Mouse (Mus musculus) neural tube, embryonic 11.5 days (tissue): ENCODE measurements around the gene Scin. TPM values are rescaled to one million over a fixed set of nuclear protein-coding genes. Genes with fewer than 3 reads are reported as not detected.
A peak's percentile ranks its signal among the peaks of the same experiment; 100 is the strongest.

Experiments used
- ATAC-seq: fragments of 200-750 bp; cut with Nextera tagmentation; 2 replicates; pipeline ENCODE4 v1.8.0; 2017; ENCODE audit warnings: moderate number of reproducible peaks, mild to moderate bottlenecking, moderate TSS enrichment, moderate library complexity; ENCODE audit not compliant: insufficient read depth, low FRiP score, low TSS enrichment
- DNase-seq: peaks from one replicate; pipeline ENCODE4 v3.0.0-alpha.2; 2015; ENCODE audit warnings: low spot score
- H3K27ac ChIP-seq: fragments of 300-500 bp; sonication (generic); 2 replicates; pipeline ENCODE4 v1.5.1; 2014; ENCODE audit warnings: low read depth, mild to moderate bottlenecking, low read length
- H3K27me3 ChIP-seq: fragments of 300-500 bp; sonication (generic); 2 replicates; pipeline ENCODE4 v1.6.1; 2014; ENCODE audit warnings: mild to moderate bottlenecking, low read length, mixed read lengths; ENCODE audit not compliant: control insufficient read depth, insufficient read depth
- H3K36me3 ChIP-seq: fragments of 300-500 bp; sonication (generic); 2 replicates; pipeline ENCODE4 v1.6.1; 2014; ENCODE audit warnings: mild to moderate bottlenecking, low read length, moderate library complexity, mixed read lengths; ENCODE audit not compliant: control insufficient read depth, insufficient read depth
- H3K4me1 ChIP-seq: fragments of 300-500 bp; sonication (generic); 2 replicates; pipeline ENCODE4 v1.6.1; 2014; ENCODE audit warnings: low read length, mixed read lengths; ENCODE audit not compliant: control insufficient read depth, insufficient read depth
- H3K4me2 ChIP-seq: fragments of 300-500 bp; sonication (generic); 2 replicates; pipeline ENCODE4 v1.6.1; 2014; ENCODE audit warnings: low read depth, mild to moderate bottlenecking, moderate library complexity
- H3K4me3 ChIP-seq: fragments of 300-500 bp; sonication (generic); 2 replicates; pipeline ENCODE4 v1.5.1; 2014; ENCODE audit warnings: low read depth, low read length
- H3K9ac ChIP-seq: fragments of 300-500 bp; sonication (generic); 2 replicates; pipeline ENCODE4 v1.6.1; 2014; ENCODE audit warnings: mild to moderate bottlenecking, low read length
- H3K9me3 ChIP-seq: fragments of 300-500 bp; sonication (generic); 2 replicates; pipeline ENCODE4 v1.6.1; 2016; ENCODE audit warnings: low read length; ENCODE audit not compliant: control insufficient read depth
- WGBS: fragments of 180-500 bp; shearing (Covaris S2); extraction: QIAGEN DNeasy Blood & Tissue Kit; methylation state at CpG from one replicate; pipeline ENCODE4 v1.1.7; 2014; 5-methylcytosine and 5-hydroxymethylcytosine counted together
- polyA plus RNA-seq: library from polyadenylated mRNA; unstranded; fragments of >200 nt; fragmentation: Nextera tagmentation; extraction: Ambion mirVana; gene quantifications from 2 replicates; pipeline ENCODE4 v1.2.1, GENCODE M21; 2014

Scin gene
- polyA plus RNA-seq, 1 experiment from 2014 or later, result 0.07 TPM

DNA sequence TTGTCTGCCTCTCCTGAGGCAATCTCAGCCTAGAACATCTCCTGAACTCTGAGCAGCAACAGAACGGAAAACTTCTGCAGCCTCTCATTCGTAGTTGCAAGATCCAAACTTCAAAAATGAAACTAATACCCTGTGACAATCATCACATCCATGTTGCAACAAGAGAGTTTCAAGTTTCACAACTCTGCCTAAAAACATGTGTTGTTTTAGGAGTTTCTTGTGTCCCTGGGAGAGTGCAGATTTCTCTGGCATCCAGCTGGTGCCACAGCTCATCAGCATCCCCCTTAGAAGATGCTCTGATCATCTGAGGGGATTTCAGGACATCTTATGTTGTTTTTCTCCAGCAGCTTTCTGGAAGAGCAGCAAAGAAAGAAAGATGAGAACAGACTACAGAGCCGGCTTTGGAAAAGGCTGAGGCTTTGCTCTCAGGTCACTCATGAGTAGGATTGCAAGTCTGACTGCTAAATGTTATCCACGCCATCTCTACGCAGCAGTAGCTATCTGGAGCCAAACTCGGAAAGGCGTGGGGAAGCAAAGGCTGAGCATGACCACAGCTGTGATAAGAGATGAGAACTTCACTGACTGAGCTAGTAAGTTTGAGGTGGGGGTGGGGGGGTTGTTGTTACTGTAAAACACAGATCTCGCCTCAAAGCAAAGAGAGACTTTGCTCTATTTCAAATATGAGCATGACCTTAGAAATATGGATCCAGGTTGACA, 18.5 kb upstream of the Scin start:
- H3K36me3 ChIP-seq, result no peaks in the 10 kb centered on the region
- H3K9me3 ChIP-seq, result no peaks in the 10 kb centered on the region
- H3K4me2 ChIP-seq, result no peak overlapping the region
- no peak for ATAC-seq
- H3K27ac ChIP-seq, result no peak overlapping the region
- no peak for DNase-seq
- WGBS, result 85% methylated on average over 8 of the region's 8 CpGs
- H3K9ac ChIP-seq, result no peak overlapping the region
- H3K4me3 ChIP-seq, result no peak overlapping the region
- H3K27me3 ChIP-seq, result no peaks in the 10 kb centered on the region
- H3K4me1 ChIP-seq, result no peaks in the 10 kb centered on the region

- Histone ChIP-seq H3K36me3 (no peaks in the 10 kb centered on the region), H3K27ac (no peak overlapping the region), H3K4me2 (no peak overlapping the region), H3K9me3 (no peaks in the 10 kb centered on the region), H3K4me1 (no peaks in the 10 kb centered on the region), H3K27me3 (no peaks in the 10 kb centered on the region), H3K4me3 (no peak overlapping the region), H3K9ac (no peak overlapping the region)
- no peak for DNase-seq
- ATAC-seq, result no peak
- 72% methylated on average over 4 of the region's 4 CpGs for WGBS
Measured at GRCm38 (mm10) chr12:40147319-40147718, 13.3 kb upstream of the Scin start.

DNA sequence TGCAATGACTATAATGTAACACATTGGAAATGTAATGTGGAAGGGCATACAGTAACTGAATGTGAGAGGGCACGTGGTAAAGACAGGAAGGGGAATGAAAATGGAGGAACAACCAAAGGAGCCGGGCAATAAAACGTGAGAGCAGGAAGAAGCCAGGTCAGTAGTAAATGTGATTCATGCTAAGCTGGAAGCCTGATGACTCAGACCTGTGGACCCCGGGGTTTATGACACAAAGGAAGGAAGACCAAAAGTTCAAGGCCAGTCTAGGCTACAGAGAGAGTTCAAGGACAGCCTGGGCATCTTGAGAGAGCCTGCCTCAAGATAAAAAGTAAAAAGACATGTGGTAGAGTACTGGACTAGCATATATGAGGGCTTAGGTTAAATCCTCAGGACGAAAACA, 12.5 kb upstream of the Scin start:
- WGBS, result 83% methylated on average over 5 of the region's 5 CpGs
- Histone ChIP-seq H3K27ac (no peak overlapping the region), H3K4me3 (no peak overlapping the region)

DNA sequence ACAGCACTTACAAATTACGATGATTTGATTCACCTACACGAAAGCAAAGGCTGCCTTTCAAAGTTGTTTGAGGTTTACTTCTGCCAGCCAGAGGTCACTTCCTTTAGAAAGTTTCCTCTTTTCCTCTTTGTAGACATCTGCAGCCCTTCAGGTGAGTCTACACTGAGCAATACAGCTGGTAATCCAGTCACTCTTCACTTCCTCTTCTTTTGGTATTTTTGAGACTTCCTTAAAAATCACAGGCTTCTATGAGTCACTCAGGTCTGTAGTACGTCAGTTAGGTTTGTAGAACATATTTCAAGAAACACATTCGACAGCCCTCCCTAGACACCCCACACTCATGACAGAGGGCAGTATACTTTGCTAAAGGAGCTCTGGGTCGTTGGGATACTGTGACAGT, 6.7 kb upstream of the Scin start:
- Histone ChIP-seq H3K27ac (no peak overlapping the region), H3K4me1 (no peaks in the 10 kb centered on the region), H3K9me3 (no peaks in the 10 kb centered on the region), H3K27me3 (no peaks in the 10 kb centered on the region), H3K9ac (no peak overlapping the region), H3K4me2 (no peak overlapping the region), H3K36me3 (no peaks in the 10 kb centered on the region), H3K4me3 (no peak overlapping the region)
- ATAC-seq, result no peak
- DNase-seq, result no peak
- WGBS, result 84% methylated on average over 5 of the region's 5 CpGs

More for the DNA sequence above, 12.5 kb upstream of the Scin start:
- no peak overlapping the region for H3K4me2 ChIP-seq
- H3K36me3 ChIP-seq, result no peaks in the 10 kb centered on the region
- no peaks in the 10 kb centered on the region for H3K4me1 ChIP-seq
- no peak for ATAC-seq
- H3K27me3 ChIP-seq, result no peaks in the 10 kb centered on the region
- no peak for DNase-seq
- H3K9ac ChIP-seq, result no peak overlapping the region
- no peaks in the 10 kb centered on the region for H3K9me3 ChIP-seq

DNA sequence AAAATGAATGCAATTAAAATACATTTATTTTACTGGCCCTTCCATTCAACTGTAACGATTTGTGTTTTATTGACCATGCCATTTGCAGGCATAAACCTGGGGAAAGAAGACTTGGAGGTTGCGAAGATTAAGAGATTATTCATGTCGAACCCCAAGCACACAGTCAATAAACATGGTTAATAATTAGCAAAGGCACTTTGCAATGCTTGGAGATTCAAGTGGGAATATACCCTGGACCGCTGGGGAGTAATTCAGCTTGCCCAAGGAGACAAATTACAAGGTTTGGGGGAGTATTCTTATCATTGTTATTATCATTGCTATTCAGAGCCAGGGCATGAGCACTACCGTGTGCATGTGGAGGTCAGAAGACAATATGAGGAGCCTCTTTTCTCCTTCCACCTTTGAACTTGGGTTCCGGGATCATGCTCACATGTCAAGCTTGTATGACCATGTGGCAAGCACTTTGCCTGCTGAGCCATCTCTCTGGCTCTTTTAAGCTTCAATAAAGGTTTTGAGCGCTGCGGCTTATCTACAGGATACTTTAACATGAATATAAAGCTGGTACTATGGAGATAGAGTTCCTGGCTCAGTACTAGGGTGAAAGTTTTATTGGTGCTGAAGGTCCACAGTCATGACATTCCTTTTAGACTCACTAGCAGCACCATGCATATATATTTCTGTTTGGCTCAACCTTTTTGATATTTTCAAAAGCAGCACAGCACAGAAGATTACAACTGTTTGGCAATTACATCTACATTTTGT, 5.6 kb upstream of the Scin start:
- H3K4me2 ChIP-seq, result no peak overlapping the region
- H3K36me3 ChIP-seq, result no peaks in the 10 kb centered on the region
- ATAC-seq (no peak), DNase-seq (no peak)
- H3K4me3 ChIP-seq, result no peak overlapping the region
- no peaks in the 10 kb centered on the region for H3K4me1 ChIP-seq
- WGBS, result 83% methylated on average over 8 of the region's 8 CpGs
- H3K27ac ChIP-seq, result no peak overlapping the region
- no peaks in the 10 kb centered on the region for H3K27me3 ChIP-seq
- no peak overlapping the region for H3K9ac ChIP-seq
- no peaks in the 10 kb centered on the region for H3K9me3 ChIP-seq

DNA sequence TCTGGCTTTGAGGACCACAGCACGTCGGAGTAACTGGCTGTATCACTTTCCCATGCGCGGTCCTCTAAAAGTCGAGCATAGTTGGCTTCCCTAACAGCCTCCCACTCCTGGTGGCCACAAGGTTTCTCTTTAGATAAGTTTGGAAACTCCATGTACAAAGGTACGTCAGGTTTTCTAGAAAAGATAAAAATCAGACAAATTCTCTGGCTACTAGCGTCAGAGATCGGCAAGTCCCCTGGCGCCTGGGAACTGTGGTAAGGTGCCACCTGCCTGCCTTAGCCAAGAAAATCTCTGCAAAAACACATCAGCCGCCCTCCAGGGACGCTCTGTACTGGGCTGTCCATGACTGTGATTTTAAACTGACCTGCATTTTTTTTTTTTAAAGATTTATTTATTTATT, 501 bp upstream of the Scin start:
- no peak for DNase-seq
- no peak for ATAC-seq

GRCm38 (mm10) chr12:40133194-40133572, 845 bp downstream of the Scin start:
- WGBS, result 25% methylated on average over 10 of the region's 10 CpGs
- H3K36me3 ChIP-seq, result no peaks in the 10 kb centered on the region
- H3K4me1 ChIP-seq, result no peaks in the 10 kb centered on the region; the same call in 1 of the 2 replicates
- peak overlapping the region; percentile 82 for H3K4me2 ChIP-seq
- H3K9me3 ChIP-seq, result no peaks in the 10 kb centered on the region
- DNase-seq, result no peak
- H3K27ac ChIP-seq, result no peak overlapping the region
- H3K9ac ChIP-seq, result no peak overlapping the region
- ATAC-seq, result no peak
- peak overlapping the region; percentile 36 for H3K4me3 ChIP-seq
- peaks cover 15% of the 10 kb centered on the region; the same call in 1 of the 2 replicates for H3K27me3 ChIP-seq

More for the DNA sequence above, 501 bp upstream of the Scin start:
- no peak overlapping the region; the same call in 1 of the 2 replicates for H3K4me3 ChIP-seq
- H3K27me3 ChIP-seq, result peaks cover 15% of the 10 kb centered on the region; the same call in 1 of the 2 replicates
- no peaks in the 10 kb centered on the region; the same call in 1 of the 2 replicates for H3K4me1 ChIP-seq
- no peak overlapping the region for H3K27ac ChIP-seq
- 61% methylated on average over 11 of the region's 11 CpGs for WGBS
- no peak overlapping the region for H3K9ac ChIP-seq
- H3K36me3 ChIP-seq, result no peaks in the 10 kb centered on the region
- H3K9me3 ChIP-seq, result no peaks in the 10 kb centered on the region
- peak overlapping the region; percentile 82 for H3K4me2 ChIP-seq

DNA sequence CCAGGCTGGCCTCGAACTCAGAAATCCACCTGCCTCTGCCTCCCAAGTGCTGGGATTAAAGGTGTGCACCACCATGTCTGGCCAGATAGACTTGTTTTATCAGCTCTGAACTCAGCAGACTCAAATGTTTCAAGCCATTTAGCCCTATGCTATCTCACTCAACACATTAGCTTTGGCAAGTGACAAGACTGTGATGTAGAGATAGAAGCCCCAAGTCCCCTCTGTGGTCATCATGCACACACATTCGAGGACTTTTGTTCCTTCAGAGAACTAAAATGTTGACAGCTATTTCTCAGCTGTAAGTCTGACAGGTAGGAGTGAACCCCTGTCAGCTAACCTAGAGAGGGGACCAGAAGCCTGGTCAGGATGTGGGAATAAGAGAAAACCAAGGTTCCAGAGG, 15.2 kb downstream of the Scin start:
- Histone ChIP-seq H3K27ac (no peak overlapping the region), H3K36me3 (no peaks in the 10 kb centered on the region), H3K9me3 (no peaks in the 10 kb centered on the region), H3K4me2 (no peak overlapping the region), H3K4me1 (no peaks in the 10 kb centered on the region), H3K4me3 (no peak overlapping the region), H3K9ac (no peak overlapping the region), H3K27me3 (no peaks in the 10 kb centered on the region)
- no peak for ATAC-seq
- DNase-seq, result no peak
- WGBS, result 75% methylated on average over 2 of the region's 2 CpGs

DNA sequence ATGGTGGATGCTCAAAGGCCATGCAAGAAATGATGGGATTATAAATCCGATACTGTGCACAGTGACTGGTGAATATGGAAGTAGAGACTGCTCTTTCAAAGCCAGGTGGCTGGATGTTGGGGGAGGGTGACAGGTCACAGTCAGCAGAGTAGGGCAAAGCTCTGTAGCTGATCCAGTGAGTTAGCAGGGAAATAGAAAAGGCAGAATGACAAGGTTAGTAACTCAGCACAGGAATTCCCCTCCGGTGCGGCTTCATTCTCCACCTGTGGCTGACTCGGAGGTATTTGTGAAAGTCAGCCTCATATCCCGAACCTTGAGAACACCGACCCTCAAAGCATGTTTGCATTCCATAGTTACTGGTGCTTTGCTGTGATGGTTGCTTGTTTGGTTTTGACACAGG, 17.0 kb downstream of the Scin start:
- 94% methylated on average over 6 of the region's 6 CpGs for WGBS
- H3K36me3 ChIP-seq, result no peaks in the 10 kb centered on the region
- no peak overlapping the region for H3K27ac ChIP-seq
- ATAC-seq (no peak), DNase-seq (no peak)
- H3K4me3 ChIP-seq, result no peak overlapping the region
- no peak overlapping the region for H3K9ac ChIP-seq
- H3K4me1 ChIP-seq, result no peaks in the 10 kb centered on the region
- no peak overlapping the region for H3K4me2 ChIP-seq
- H3K9me3 ChIP-seq, result no peaks in the 10 kb centered on the region
- H3K27me3 ChIP-seq, result no peaks in the 10 kb centered on the region
